In genomic region chr5:118477131-118478119, GRCm38 (mm10) we compare ENCODE assay signal across 7 mouse cellular contexts.
DNase-seq lines count a peak whose midpoint lies in the region; ATAC-seq and TF ChIP-seq lines count a peak whose summit lies in the region.

No protein-coding gene starts in this region.

- H3K4me1 ChIP-seq in E14TG2a.4 (replicated peaks; ENCODE audit: low read depth, low read length): peaks cover 88% of the 10 kb centered on the region
- H3K4me1 ChIP-seq in bone marrow macrophage, adult 2 months (ENCODE audit: control insufficient read depth, insufficient read depth, low read length): peaks cover 24% of the 10 kb centered on the region
- peaks cover 7% of the 10 kb centered on the region; the same call in 1 of the 2 replicates for H3K4me1 ChIP-seq in hindbrain, embryonic 14.5 days (replicated peaks; ENCODE audit: control insufficient read depth, insufficient read depth, low read length)
- H3K4me1 ChIP-seq in midbrain, embryonic 15.5 days: peaks cover 6% of the 10 kb centered on the region

- TF ChIP-seq POLR2A in bone marrow macrophage, adult 2 months (IDR thresholded peaks at IDR 0.05; ENCODE audit: borderline replicate concordance, low read depth, low read length): no peak

- no peaks in the 10 kb centered on the region for H3K36me3 ChIP-seq in E14TG2a.4 (ENCODE audit: insufficient read depth, low read length)
- H3K36me3 ChIP-seq in hindbrain, embryonic 14.5 days (replicated peaks; ENCODE audit: control insufficient read depth, insufficient read depth): no peaks in the 10 kb centered on the region
- H3K36me3 ChIP-seq in midbrain, embryonic 15.5 days (replicated peaks): no peaks in the 10 kb centered on the region

- peak overlapping the region; percentile 52 for H3K4me3 ChIP-seq in E14TG2a.4 (replicated peaks; ENCODE audit: low read length)
- no peak overlapping the region for H3K4me3 ChIP-seq in bone marrow macrophage, adult 2 months (ENCODE audit: insufficient read depth, low read length)
- H3K4me3 ChIP-seq in hindbrain, embryonic 14.5 days (replicated peaks; ENCODE audit: low read length): peak overlapping the region; percentile 22
- H3K4me3 ChIP-seq in midbrain, embryonic 15.5 days: peak overlapping the region; percentile 24; the same call in 1 of the 2 replicates

- H3K4me2 ChIP-seq in hindbrain, embryonic 14.5 days (replicated peaks): peak overlapping the region; percentile 62
- peak overlapping the region; percentile 57 for H3K4me2 ChIP-seq in midbrain, embryonic 15.5 days

- H3K27ac ChIP-seq in bone marrow macrophage, adult 2 months (ENCODE audit: insufficient read depth, low read depth, low read length): peak overlapping the region; percentile 68
- H3K27ac ChIP-seq in hindbrain, embryonic 14.5 days: no peak overlapping the region
- H3K27ac ChIP-seq in midbrain, embryonic 15.5 days: no peak overlapping the region

- no peaks in the 10 kb centered on the region for H3K27me3 ChIP-seq in E14TG2a.4 (ENCODE audit: insufficient read depth, low read length)
- no peaks in the 10 kb centered on the region for H3K27me3 ChIP-seq in hindbrain, embryonic 14.5 days (ENCODE audit: control insufficient read depth, insufficient read depth, low read length)
- H3K27me3 ChIP-seq in midbrain, embryonic 15.5 days (replicated peaks): no peaks in the 10 kb centered on the region; the same call in 1 of the 2 replicates

- no peak overlapping the region for H3K9ac ChIP-seq in hindbrain, embryonic 14.5 days
- no peak overlapping the region for H3K9ac ChIP-seq in midbrain, embryonic 15.5 days

- TF ChIP-seq CTCF in E14TG2a.4 (conservative IDR thresholded peaks at IDR 0.05; ENCODE audit: low read length): no peak
- TF ChIP-seq CTCF in bone marrow macrophage, adult 2 months (IDR thresholded peaks at IDR 0.05; ENCODE audit: low read depth, low read length): no peak

- DNase-seq in hindbrain, embryonic 14.5 days (ENCODE audit: low spot score): no peak
- no peak for DNase-seq in right cerebral cortex, postnatal 4 days
- no peak for DNase-seq in right cerebral cortex, postnatal 14 days
- no peak for DNase-seq in cerebellum, adult 11-12 months

- no peaks in the 10 kb centered on the region for H3K9me3 ChIP-seq in E14TG2a.4 (ENCODE audit: low read length)
- H3K9me3 ChIP-seq in hindbrain, embryonic 14.5 days (ENCODE audit: control insufficient read depth, low read length): no peaks in the 10 kb centered on the region
- H3K9me3 ChIP-seq in midbrain, embryonic 15.5 days: no peaks in the 10 kb centered on the region

- no peak for ATAC-seq in hindbrain, embryonic 14.5 days (ENCODE audit: low FRiP score)
- ATAC-seq in midbrain, embryonic 15.5 days (replicated peaks): no peak

- 59% methylated on average over 19 of the region's 19 CpGs for WGBS in hindbrain, embryonic 14.5 days
- 55% methylated on average over 19 of the region's 19 CpGs for WGBS in midbrain, embryonic 15.5 days
